Mouse (Mus musculus) embryonic facial prominence, embryonic 11.5 days (tissue): ENCODE data around the gene Gm42906. TPM values are rescaled to one million over a fixed set of nuclear protein-coding genes. Genes with fewer than 3 reads are reported as not detected.

ENCODE experiments used
- ATAC-seq: fragments of 200-750 bp; cut with Nextera tagmentation; replicated peaks from 2 replicates; pipeline ENCODE4 v1.8.0; 2017; ENCODE audit warnings: low read depth; ENCODE audit not compliant: insufficient number of reproducible peaks, low FRiP score, low TSS enrichment
- DNase-seq: peaks from one replicate; pipeline ENCODE4 v3.0.0-alpha.2; 2015; ENCODE audit warnings: low spot score
- H3K27ac ChIP-seq: fragments of 300-500 bp; sonication (generic); replicated peaks from 2 replicates; pipeline ENCODE4 v1.5.1; 2014; ENCODE audit warnings: mild to moderate bottlenecking, low read depth, low read length, control low read depth
- H3K27me3 ChIP-seq: fragments of 300-500 bp; sonication (generic); 2 replicates; pipeline ENCODE4 v1.6.1; 2014; ENCODE audit warnings: mild to moderate bottlenecking, low read length, moderate library complexity, mixed read lengths; ENCODE audit not compliant: control insufficient read depth, insufficient read depth
- H3K36me3 ChIP-seq: fragments of 300-500 bp; sonication (generic); replicated peaks from 2 replicates; pipeline ENCODE4 v1.6.1; 2014; ENCODE audit warnings: low read depth, mild to moderate bottlenecking, low read length, moderate library complexity, mixed read lengths; ENCODE audit not compliant: control insufficient read depth, insufficient read depth
- H3K4me1 ChIP-seq: fragments of 300-500 bp; sonication (generic); 2 replicates; pipeline ENCODE4 v1.6.1; 2014; ENCODE audit warnings: low read length, mixed read lengths; ENCODE audit not compliant: control insufficient read depth, insufficient read depth
- H3K4me2 ChIP-seq: fragments of 300-500 bp; sonication (generic); 2 replicates; pipeline ENCODE4 v1.6.1; 2014; ENCODE audit warnings: low read depth, mild to moderate bottlenecking, control low read depth, low read length, moderate library complexity
- H3K4me3 ChIP-seq: fragments of 300-500 bp; sonication (generic); 2 replicates; pipeline ENCODE4 v1.5.1; 2014; ENCODE audit warnings: low read depth, low read length, control low read depth
- H3K9ac ChIP-seq: fragments of 300-500 bp; sonication (generic); replicated peaks from 2 replicates; pipeline ENCODE4 v1.6.1; 2014; ENCODE audit warnings: mild to moderate bottlenecking, control low read depth, low read length
- H3K9me3 ChIP-seq: fragments of 300-500 bp; sonication (generic); replicated peaks from 2 replicates; pipeline ENCODE4 v1.6.1; 2016; ENCODE audit warnings: mild to moderate bottlenecking, low read length, inconsistent platforms, mixed read lengths; ENCODE audit not compliant: control insufficient read depth
- WGBS: fragments of 180-500 bp; shearing (Covaris S2); extraction: QIAGEN DNeasy Blood & Tissue Kit; methylation state at CpG from one replicate; pipeline ENCODE4 v1.1.7; 2014; 5-methylcytosine and 5-hydroxymethylcytosine counted together
- polyA plus RNA-seq: library from polyadenylated mRNA; unstranded; fragments of >200 nt; fragmentation: Nextera tagmentation; extraction: Ambion mirVana; gene quantifications from 2 replicates; pipeline ENCODE4 v1.2.1, GENCODE M21; 2014

Gene Gm42906
- polyA plus RNA-seq, 1 experiment from 2014 or later = not detected

- Histone ChIP-seq H3K4me1 (no peaks in the 10 kb centered on the region), H3K27me3 (no peaks in the 10 kb centered on the region), H3K27ac (no peak overlapping the region), H3K4me2 (no peak overlapping the region), H3K4me3 (no peak overlapping the region), H3K9ac (no peak overlapping the region), H3K36me3 (no peaks in the 10 kb centered on the region), H3K9me3 (no peaks in the 10 kb centered on the region)
- no peak for DNase-seq
- ATAC-seq = no peak
- 92% methylated on average over 8 of the region's 8 CpGs for WGBS
Measured at GRCm38 (mm10) chr5:151251656-151252055, 176.3 kb downstream of the Gm42906 start.

GRCm38 (mm10) chr5:151248671-151249620, 179.0 kb downstream of the Gm42906 start:
- DNase-seq (no peak), ATAC-seq (no peak)
- Histone ChIP-seq H3K4me1 (no peaks in the 10 kb centered on the region), H3K9me3 (no peaks in the 10 kb centered on the region), H3K27me3 (no peaks in the 10 kb centered on the region), H3K27ac (no peak overlapping the region), H3K4me3 (no peak overlapping the region), H3K36me3 (no peaks in the 10 kb centered on the region), H3K9ac (no peak overlapping the region), H3K4me2 (no peak overlapping the region)
- WGBS = 71% methylated on average over 10 of the region's 10 CpGs

- Histone ChIP-seq H3K27ac (no peak overlapping the region), H3K4me1 (no peaks in the 10 kb centered on the region), H3K27me3 (no peaks in the 10 kb centered on the region), H3K9ac (no peak overlapping the region), H3K4me3 (no peak overlapping the region), H3K9me3 (no peaks in the 10 kb centered on the region), H3K4me2 (no peak overlapping the region), H3K36me3 (no peaks in the 10 kb centered on the region)
- ATAC-seq (no peak), DNase-seq (no peak)
- 70% methylated on average over 2 of the region's 2 CpGs for WGBS
Measured at GRCm38 (mm10) chr5:151248084-151248483, 179.9 kb downstream of the Gm42906 start.

GRCm38 (mm10) chr5:151247115-151247875, 180.7 kb downstream of the Gm42906 start:
- no peak for DNase-seq
- Histone ChIP-seq H3K27me3 (no peaks in the 10 kb centered on the region), H3K4me2 (no peak overlapping the region), H3K9me3 (no peaks in the 10 kb centered on the region), H3K4me1 (no peaks in the 10 kb centered on the region), H3K9ac (no peak overlapping the region), H3K27ac (no peak overlapping the region), H3K4me3 (no peak overlapping the region), H3K36me3 (no peaks in the 10 kb centered on the region)
- no peak for ATAC-seq
- 61% methylated on average over 11 of the region's 11 CpGs for WGBS

- H3K9me3 ChIP-seq = no peaks in the 10 kb centered on the region
- no peak for ATAC-seq
- no peak overlapping the region for H3K4me3 ChIP-seq
- no peak overlapping the region for H3K4me2 ChIP-seq
- no peak for DNase-seq
- no peak overlapping the region for H3K27ac ChIP-seq
- H3K27me3 ChIP-seq = no peaks in the 10 kb centered on the region
- WGBS = 90% methylated on average over 2 of the region's 2 CpGs
- H3K9ac ChIP-seq = no peak overlapping the region
- no peaks in the 10 kb centered on the region for H3K4me1 ChIP-seq
- H3K36me3 ChIP-seq = no peaks in the 10 kb centered on the region
Measured at GRCm38 (mm10) chr5:151246287-151246686, 181.7 kb downstream of the Gm42906 start.

- Histone ChIP-seq H3K36me3 (no peaks in the 10 kb centered on the region), H3K9me3 (no peaks in the 10 kb centered on the region), H3K27ac (no peak overlapping the region), H3K27me3 (no peaks in the 10 kb centered on the region), H3K4me3 (no peak overlapping the region), H3K4me1 (no peaks in the 10 kb centered on the region), H3K9ac (no peak overlapping the region), H3K4me2 (no peak overlapping the region)
- ATAC-seq = no peak
- WGBS = 87% methylated on average over 5 of the region's 5 CpGs
- DNase-seq = no peak
Measured at GRCm38 (mm10) chr5:151245571-151245970, 182.4 kb downstream of the Gm42906 start.

- Histone ChIP-seq H3K4me1 (no peaks in the 10 kb centered on the region), H3K27me3 (no peaks in the 10 kb centered on the region; the same call in 1 of the 2 replicates), H3K9ac (no peak overlapping the region), H3K36me3 (no peaks in the 10 kb centered on the region), H3K27ac (no peak overlapping the region), H3K4me3 (no peak overlapping the region), H3K9me3 (no peaks in the 10 kb centered on the region), H3K4me2 (no peak overlapping the region)
- ATAC-seq = no peak; the same call in 1 of the 2 replicates
- no peak for DNase-seq
- WGBS = 84% methylated on average over 9 of the region's 9 CpGs
Measured at GRCm38 (mm10) chr5:151238730-151239129, 189.2 kb downstream of the Gm42906 start.

- ATAC-seq (no peak), DNase-seq (no peak)
- no peak overlapping the region for H3K4me2 ChIP-seq
- H3K4me1 ChIP-seq = no peaks in the 10 kb centered on the region
- WGBS = 69% methylated on average over 5 of the region's 5 CpGs
- no peak overlapping the region for H3K27ac ChIP-seq
- peaks cover 5% of the 10 kb centered on the region; the same call in 1 of the 2 replicates for H3K27me3 ChIP-seq
- no peak overlapping the region for H3K4me3 ChIP-seq
- no peak overlapping the region for H3K9ac ChIP-seq
- H3K9me3 ChIP-seq = no peaks in the 10 kb centered on the region
- H3K36me3 ChIP-seq = no peaks in the 10 kb centered on the region
Measured at GRCm38 (mm10) chr5:151236411-151236810, 191.6 kb downstream of the Gm42906 start.
